Mouse (Mus musculus): ENCODE measurements around the gene Gm5460. TPM values are rescaled to one million over a fixed set of nuclear protein-coding genes. Genes with fewer than 3 reads are reported as not detected.

Gene Gm5460
- polyA plus RNA-seq, 1 experiment from 2014 or later, result not detected

GRCm38 (mm10) chr14:33997427-33997826, 19.1 kb upstream of the Gm5460 start:
- ATAC-seq (ENCODE audit: low read depth), result no peak
- H3K4me2 ChIP-seq (ENCODE audit: low read depth, low read length), result no peak overlapping the region
- no peaks in the 10 kb centered on the region for H3K27me3 ChIP-seq (ENCODE audit: control insufficient read depth, insufficient read depth, low read length)
- no peak overlapping the region for H3K27ac ChIP-seq (ENCODE audit: low read depth, low read length)
- H3K9me3 ChIP-seq (ENCODE audit: control insufficient read depth, low read length), result no peaks in the 10 kb centered on the region
- H3K4me3 ChIP-seq (ENCODE audit: low read depth, low read length), result no peak overlapping the region
- H3K36me3 ChIP-seq (ENCODE audit: control insufficient read depth, insufficient read depth, low read length), result no peaks in the 10 kb centered on the region
- H3K4me1 ChIP-seq (ENCODE audit: control insufficient read depth, insufficient read depth, low read length), result no peaks in the 10 kb centered on the region
- no peak overlapping the region for H3K9ac ChIP-seq (replicated peaks; ENCODE audit: low read depth, low read length)
- WGBS, result 74% methylated on average over 6 of the region's 6 CpGs

- H3K36me3 ChIP-seq (ENCODE audit: control insufficient read depth, insufficient read depth, low read length), result no peaks in the 10 kb centered on the region
- no peak overlapping the region for H3K4me3 ChIP-seq (ENCODE audit: low read depth, low read length)
- ATAC-seq (ENCODE audit: low read depth), result no peak
- H3K9ac ChIP-seq (replicated peaks; ENCODE audit: low read depth, low read length), result no peak overlapping the region
- H3K9me3 ChIP-seq (ENCODE audit: control insufficient read depth, low read length), result no peaks in the 10 kb centered on the region
- no peaks in the 10 kb centered on the region for H3K27me3 ChIP-seq (ENCODE audit: control insufficient read depth, insufficient read depth, low read length)
- H3K4me2 ChIP-seq (ENCODE audit: low read depth, low read length), result no peak overlapping the region
- no peaks in the 10 kb centered on the region for H3K4me1 ChIP-seq (ENCODE audit: control insufficient read depth, insufficient read depth, low read length)
- no peak overlapping the region for H3K27ac ChIP-seq (ENCODE audit: low read depth, low read length)
Observed at GRCm38 (mm10) chr14:34000076-34000475, 16.5 kb upstream of the Gm5460 start.

- no peaks in the 10 kb centered on the region for H3K27me3 ChIP-seq (ENCODE audit: control insufficient read depth, insufficient read depth, low read length)
- ATAC-seq (ENCODE audit: low read depth), result no peak
- no peak overlapping the region for H3K9ac ChIP-seq (replicated peaks; ENCODE audit: low read depth, low read length)
- no peak overlapping the region for H3K4me3 ChIP-seq (ENCODE audit: low read depth, low read length)
- H3K4me1 ChIP-seq (ENCODE audit: control insufficient read depth, insufficient read depth, low read length), result no peaks in the 10 kb centered on the region
- no peak overlapping the region for H3K4me2 ChIP-seq (ENCODE audit: low read depth, low read length)
- H3K27ac ChIP-seq (ENCODE audit: low read depth, low read length), result no peak overlapping the region
- H3K9me3 ChIP-seq (ENCODE audit: control insufficient read depth, low read length), result no peaks in the 10 kb centered on the region
- no peaks in the 10 kb centered on the region for H3K36me3 ChIP-seq (ENCODE audit: control insufficient read depth, insufficient read depth, low read length)
Observed at GRCm38 (mm10) chr14:34001445-34001844, 15.1 kb upstream of the Gm5460 start.

GRCm38 (mm10) chr14:34002358-34002757, 14.2 kb upstream of the Gm5460 start:
- H3K4me2 ChIP-seq (ENCODE audit: low read depth, low read length), result no peak overlapping the region
- 95% methylated on average over 5 of the region's 5 CpGs for WGBS
- ATAC-seq (ENCODE audit: low read depth), result no peak
- H3K27ac ChIP-seq (ENCODE audit: low read depth, low read length), result no peak overlapping the region
- no peak overlapping the region for H3K9ac ChIP-seq (replicated peaks; ENCODE audit: low read depth, low read length)
- H3K4me3 ChIP-seq (ENCODE audit: low read depth, low read length), result no peak overlapping the region
- H3K9me3 ChIP-seq (ENCODE audit: control insufficient read depth, low read length), result no peaks in the 10 kb centered on the region
- no peaks in the 10 kb centered on the region for H3K27me3 ChIP-seq (ENCODE audit: control insufficient read depth, insufficient read depth, low read length)
- H3K36me3 ChIP-seq (ENCODE audit: control insufficient read depth, insufficient read depth, low read length), result no peaks in the 10 kb centered on the region
- H3K4me1 ChIP-seq (ENCODE audit: control insufficient read depth, insufficient read depth, low read length), result no peaks in the 10 kb centered on the region

- H3K4me1 ChIP-seq (ENCODE audit: control insufficient read depth, insufficient read depth, low read length), result no peaks in the 10 kb centered on the region
- 93% methylated on average over 3 of the region's 3 CpGs for WGBS
- no peaks in the 10 kb centered on the region for H3K9me3 ChIP-seq (ENCODE audit: control insufficient read depth, low read length)
- H3K27ac ChIP-seq (ENCODE audit: low read depth, low read length), result no peak within 1 kb of the TSS
- no peak for ATAC-seq (ENCODE audit: low read depth)
- no peak within 1 kb of the TSS for H3K4me2 ChIP-seq (ENCODE audit: low read depth, low read length)
- H3K27me3 ChIP-seq (ENCODE audit: control insufficient read depth, insufficient read depth, low read length), result no peaks in the 10 kb centered on the region
- no peaks in the 10 kb centered on the region for H3K36me3 ChIP-seq (ENCODE audit: control insufficient read depth, insufficient read depth, low read length)
- H3K9ac ChIP-seq (replicated peaks; ENCODE audit: low read depth, low read length), result no peak within 1 kb of the TSS
- no peak within 1 kb of the TSS for H3K4me3 ChIP-seq (ENCODE audit: low read depth, low read length)
Observed at GRCm38 (mm10) chr14:34015063-34015462, 1.5 kb upstream of the Gm5460 start, which contains the start of gene Gm30083. Gm30083 (minus strand) TSS chr14:34015182.

GRCm38 (mm10) chr14:34016938-34017337, 380 bp downstream of the Gm5460 start:
- Histone ChIP-seq H3K9me3 (ENCODE audit: control insufficient read depth, low read length) (no peaks in the 10 kb centered on the region), H3K36me3 (ENCODE audit: control insufficient read depth, insufficient read depth, low read length) (no peaks in the 10 kb centered on the region), H3K27ac (ENCODE audit: low read depth, low read length) (no peak overlapping the region), H3K27me3 (ENCODE audit: control insufficient read depth, insufficient read depth, low read length) (no peaks in the 10 kb centered on the region), H3K9ac (replicated peaks; ENCODE audit: low read depth, low read length) (no peak overlapping the region), H3K4me1 (ENCODE audit: control insufficient read depth, insufficient read depth, low read length) (no peaks in the 10 kb centered on the region), H3K4me3 (ENCODE audit: low read depth, low read length) (no peak overlapping the region), H3K4me2 (ENCODE audit: low read depth, low read length) (no peak overlapping the region)
- ATAC-seq (ENCODE audit: low read depth), result no peak
- 92% methylated on average over 2 of the region's 2 CpGs for WGBS

- no peak overlapping the region for H3K9ac ChIP-seq (replicated peaks; ENCODE audit: low read depth, low read length)
- H3K4me3 ChIP-seq (ENCODE audit: low read depth, low read length), result no peak overlapping the region
- ATAC-seq (ENCODE audit: low read depth), result no peak
Observed at GRCm38 (mm10) chr14:34026710-34027109, 10.2 kb downstream of the Gm5460 start.

GRCm38 (mm10) chr14:34033841-34034610, 17.5 kb downstream of the Gm5460 start:
- no peaks in the 10 kb centered on the region for H3K36me3 ChIP-seq (ENCODE audit: control insufficient read depth, insufficient read depth, low read length)
- H3K4me1 ChIP-seq (ENCODE audit: control insufficient read depth, insufficient read depth, low read length), result no peaks in the 10 kb centered on the region
- H3K27ac ChIP-seq (ENCODE audit: low read depth, low read length), result no peak overlapping the region
- no peaks in the 10 kb centered on the region for H3K9me3 ChIP-seq (ENCODE audit: control insufficient read depth, low read length)
- ATAC-seq (ENCODE audit: low read depth), result no peak
- no peak overlapping the region for H3K4me2 ChIP-seq (ENCODE audit: low read depth, low read length)
- no peak overlapping the region for H3K9ac ChIP-seq (replicated peaks; ENCODE audit: low read depth, low read length)
- no peaks in the 10 kb centered on the region for H3K27me3 ChIP-seq (ENCODE audit: control insufficient read depth, insufficient read depth, low read length)
- H3K4me3 ChIP-seq (ENCODE audit: low read depth, low read length), result no peak overlapping the region
- WGBS, result 90% methylated on average over 8 of the region's 8 CpGs

More at GRCm38 (mm10) chr14:34026710-34027109, 10.2 kb downstream of the Gm5460 start:
- H3K27ac ChIP-seq (ENCODE audit: low read depth, low read length), result no peak overlapping the region
- H3K36me3 ChIP-seq (ENCODE audit: control insufficient read depth, insufficient read depth, low read length), result no peaks in the 10 kb centered on the region
- no peaks in the 10 kb centered on the region; the same call in 1 of the 2 replicates for H3K9me3 ChIP-seq (ENCODE audit: control insufficient read depth, low read length)
- WGBS, result 85% methylated on average over 2 of the region's 2 CpGs
- no peaks in the 10 kb centered on the region for H3K27me3 ChIP-seq (ENCODE audit: control insufficient read depth, insufficient read depth, low read length)
- H3K4me1 ChIP-seq (ENCODE audit: control insufficient read depth, insufficient read depth, low read length), result no peaks in the 10 kb centered on the region
- no peak overlapping the region for H3K4me2 ChIP-seq (ENCODE audit: low read depth, low read length)

- ATAC-seq (ENCODE audit: low read depth), result no peak
- Histone ChIP-seq H3K9ac (replicated peaks; ENCODE audit: low read depth, low read length) (no peak overlapping the region), H3K4me2 (ENCODE audit: low read depth, low read length) (no peak overlapping the region), H3K4me3 (ENCODE audit: low read depth, low read length) (no peak overlapping the region), H3K4me1 (ENCODE audit: control insufficient read depth, insufficient read depth, low read length) (no peaks in the 10 kb centered on the region), H3K36me3 (ENCODE audit: control insufficient read depth, insufficient read depth, low read length) (no peaks in the 10 kb centered on the region), H3K27ac (ENCODE audit: low read depth, low read length) (no peak overlapping the region), H3K9me3 (ENCODE audit: control insufficient read depth, low read length) (no peaks in the 10 kb centered on the region), H3K27me3 (ENCODE audit: control insufficient read depth, insufficient read depth, low read length) (no peaks in the 10 kb centered on the region)
- 89% methylated on average over 4 of the region's 4 CpGs for WGBS
Observed at GRCm38 (mm10) chr14:34041241-34041640, 24.7 kb downstream of the Gm5460 start.
